Mouse (Mus musculus) 3T3-L1 (cell line): ENCODE results near the gene Vamp2.
A peak's percentile ranks its signal among the peaks of the same experiment; 100 is the strongest.

Experiments
- DNase-seq: peaks from one replicate; pipeline ENCODE4 v3.0.0-alpha.2; 2015; ENCODE audit warnings: low read depth, low spot score

Gene Vamp2

DNA sequence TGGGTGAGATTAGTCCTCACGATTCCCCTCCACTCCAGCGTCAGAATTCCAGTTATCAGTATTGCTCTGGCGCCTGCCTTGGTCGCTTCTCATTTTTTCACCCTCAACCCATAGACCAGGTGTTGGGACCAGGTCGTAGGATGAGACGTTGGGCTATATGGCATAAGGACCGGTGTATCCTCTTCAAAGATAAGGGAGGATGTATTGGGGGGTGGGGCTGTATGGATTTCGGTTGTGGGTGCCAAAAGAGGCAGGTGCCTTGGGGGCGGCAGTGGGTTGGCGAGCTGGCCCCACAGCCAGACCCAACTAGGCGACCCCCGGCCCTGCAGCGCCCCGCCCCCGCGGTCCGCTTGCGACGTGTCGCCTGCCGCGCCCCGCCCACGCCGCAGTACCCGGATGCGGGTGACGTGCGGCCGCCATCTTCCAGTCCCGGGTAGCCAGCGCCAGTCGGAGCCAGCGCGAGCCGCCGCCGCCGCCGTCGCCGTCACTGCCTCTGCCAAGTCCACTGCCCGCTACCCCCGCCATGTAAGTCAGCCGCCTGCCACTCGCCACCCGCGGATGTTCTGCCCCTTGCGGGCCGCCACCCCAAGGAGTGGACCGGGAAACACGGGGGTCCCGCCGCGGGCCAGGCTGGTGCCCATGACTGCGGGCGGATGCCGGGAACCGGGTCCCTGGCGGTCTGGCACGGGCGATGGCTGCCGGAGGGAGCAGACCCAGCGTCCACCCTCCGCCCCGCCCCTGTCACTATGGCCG, at the start of gene Vamp2:
TSS of gene Vamp2 (plus strand) at position 388 of the 753 bp plus-strand sequence.
- DNase-seq, result peak; percentile 71

DNA sequence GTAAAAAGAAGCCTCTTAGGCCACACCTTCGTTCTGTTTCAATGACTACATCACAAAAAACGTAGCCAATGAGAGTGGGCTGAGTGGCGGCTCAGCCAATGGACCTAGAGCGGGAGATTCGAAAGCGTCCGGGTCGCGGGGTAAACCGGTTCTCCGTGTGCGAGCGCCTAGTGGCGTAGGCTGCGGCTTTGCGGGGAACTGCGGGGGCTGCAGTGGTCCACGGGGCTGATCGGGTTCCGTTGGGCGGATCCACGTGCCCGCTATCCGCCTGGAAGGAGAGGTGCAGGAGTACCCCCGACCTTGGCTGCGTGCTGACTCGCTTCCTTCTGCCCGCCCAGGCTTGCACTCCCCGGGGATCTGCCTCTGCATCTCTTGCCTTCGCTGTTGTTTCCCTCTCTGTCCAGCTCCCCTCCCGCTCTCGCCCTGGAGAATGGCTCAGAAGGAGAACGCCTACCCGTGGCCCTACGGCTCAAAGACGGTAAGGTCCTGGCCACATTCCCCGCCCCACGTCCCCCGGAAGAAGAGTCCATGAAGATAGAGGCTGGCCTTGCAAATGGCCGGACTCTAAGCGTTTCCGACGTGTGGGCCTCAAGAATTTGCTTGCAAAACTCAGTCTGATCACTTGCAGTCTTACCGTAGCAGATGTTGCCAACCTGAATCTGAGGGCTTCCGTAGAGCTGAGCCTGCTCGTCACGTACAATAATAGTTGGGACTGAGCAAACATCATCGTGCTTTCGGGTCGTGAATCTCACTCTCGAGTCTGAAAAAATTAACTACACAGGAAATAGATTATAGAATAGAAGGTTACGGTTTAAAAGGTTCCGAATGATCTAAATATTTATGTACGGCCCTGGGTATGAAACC, 42.5 kb upstream of the Vamp2 start, which contains the start of gene Aurkb:
TSS of gene Aurkb (plus strand) at position 117 of the 864 bp plus-strand sequence.
- peak; percentile 95 for DNase-seq

DNA sequence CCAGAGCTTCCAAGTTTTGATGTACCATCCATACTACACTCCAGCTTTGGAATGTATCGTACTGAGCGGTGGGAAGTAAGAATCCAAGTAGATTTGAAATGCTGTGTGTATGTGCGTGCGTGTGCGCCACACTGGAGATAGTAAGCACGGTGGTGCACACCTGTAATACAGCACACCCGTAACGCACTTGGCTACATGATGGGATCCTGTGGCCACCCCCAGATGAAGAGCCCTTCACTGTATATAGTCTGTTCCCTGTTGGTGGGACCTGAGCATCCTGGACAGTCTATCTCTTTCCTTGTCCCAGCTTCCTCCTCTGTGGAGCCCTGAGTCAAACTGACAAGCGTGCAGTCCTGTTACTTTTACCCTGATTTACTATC, 41.9 kb upstream of the Vamp2 start:
- DNase-seq, result peak; percentile 28

DNA sequence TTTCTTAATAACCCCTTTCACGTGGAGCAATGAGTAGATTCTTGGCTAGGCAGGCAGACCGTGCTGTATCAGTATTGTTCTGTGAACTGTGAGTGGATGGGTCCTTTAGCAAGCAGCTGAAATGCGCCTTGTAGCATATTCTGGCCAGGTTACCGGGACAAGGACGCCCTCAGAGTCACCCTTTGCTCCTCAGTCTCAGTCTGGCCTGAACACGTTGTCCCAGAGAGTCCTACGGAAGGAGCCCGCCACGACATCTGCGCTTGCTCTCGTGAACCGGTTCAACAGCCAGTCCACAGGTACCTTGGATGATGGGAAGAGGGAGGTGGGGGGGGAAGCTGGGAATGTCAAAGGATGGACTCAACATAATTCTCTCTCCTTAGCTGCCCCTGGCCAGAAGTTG, 40.7 kb upstream of the Vamp2 start:
- DNase-seq, result no peak

DNA sequence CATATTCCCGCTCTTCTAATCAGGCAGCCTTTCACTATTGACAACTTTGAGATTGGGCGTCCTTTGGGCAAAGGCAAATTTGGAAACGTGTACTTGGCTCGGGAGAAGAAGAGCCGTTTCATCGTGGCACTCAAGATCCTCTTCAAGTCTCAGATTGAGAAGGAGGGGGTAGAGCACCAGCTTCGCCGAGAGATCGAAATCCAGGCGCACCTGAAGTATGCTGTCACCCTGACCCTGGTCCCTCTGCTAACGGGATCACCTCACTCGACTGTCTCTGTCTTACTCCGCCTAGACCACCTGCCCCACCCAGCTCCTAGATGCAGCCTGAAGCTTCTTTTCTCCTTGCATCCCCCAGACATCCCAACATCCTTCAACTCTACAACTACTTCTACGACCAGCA, 40.1 kb upstream of the Vamp2 start:
- DNase-seq, result no peak

DNA sequence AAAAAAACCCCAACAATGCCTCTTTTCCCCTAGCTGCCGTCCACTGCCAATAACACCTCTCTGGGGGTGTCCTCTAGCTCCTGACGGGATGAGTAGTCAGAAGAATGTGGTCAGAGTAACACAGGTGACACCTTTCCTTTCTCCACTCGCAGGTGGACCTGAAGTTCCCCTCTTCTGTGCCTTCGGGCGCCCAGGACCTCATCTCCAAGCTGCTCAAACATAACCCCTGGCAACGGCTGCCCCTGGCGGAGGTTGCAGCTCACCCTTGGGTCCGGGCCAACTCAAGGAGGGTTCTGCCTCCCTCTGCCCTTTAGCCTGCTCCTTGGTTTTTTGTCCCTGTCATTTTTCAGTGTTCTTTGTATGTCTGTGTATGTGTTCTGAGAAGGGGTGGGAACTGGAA, 37.5 kb upstream of the Vamp2 start:
- DNase-seq, result no peak

DNA sequence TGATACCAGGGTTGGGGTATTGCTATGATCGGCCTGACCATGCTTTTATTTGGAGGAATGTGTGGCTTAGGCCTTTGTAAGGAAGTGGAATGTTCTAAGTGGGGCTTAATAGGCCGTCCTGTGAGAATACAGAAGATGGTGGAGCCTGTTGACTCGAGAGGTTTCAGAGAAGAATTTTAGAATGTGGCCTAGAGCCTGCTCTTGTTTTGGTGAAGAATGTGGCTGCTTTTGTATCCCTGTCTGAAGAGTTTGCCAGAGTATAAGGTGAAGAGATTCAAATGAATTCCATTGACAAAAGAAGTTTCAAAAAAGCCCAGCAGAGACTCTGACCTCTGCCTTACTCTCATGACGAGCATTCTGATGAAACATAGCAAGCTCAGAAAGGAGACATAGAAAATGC, 36.5 kb upstream of the Vamp2 start:
- no peak for DNase-seq

DNA sequence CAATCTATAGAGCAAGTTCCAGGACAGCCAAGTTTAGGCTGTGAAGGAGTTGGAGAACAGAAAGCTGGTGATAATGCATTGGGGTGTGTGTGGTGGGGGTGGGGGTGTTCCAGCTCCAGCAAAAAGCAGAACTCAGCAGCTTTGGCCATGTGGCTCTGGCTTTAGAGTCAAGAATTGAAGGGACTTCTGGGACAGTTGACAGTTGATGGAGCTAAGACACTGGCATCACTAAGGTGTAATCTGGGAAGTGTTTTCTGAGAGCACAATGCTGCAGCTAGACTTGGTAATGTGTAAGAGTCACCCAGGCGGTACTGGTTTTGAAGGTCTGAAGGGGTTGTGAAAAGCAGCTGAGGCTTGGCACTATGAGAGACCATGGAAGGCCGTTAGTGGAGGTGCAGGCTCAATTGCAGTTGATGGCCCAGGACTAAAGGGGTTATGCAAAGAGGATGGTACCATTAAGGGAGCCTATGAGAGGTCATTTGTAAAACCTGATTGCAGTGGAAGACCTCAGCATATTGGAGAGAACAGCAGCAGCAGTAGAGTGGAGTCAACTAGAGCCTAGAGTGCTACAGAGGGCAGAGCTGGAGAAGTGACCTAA, 35.4 kb upstream of the Vamp2 start:
- no peak for DNase-seq

DNA sequence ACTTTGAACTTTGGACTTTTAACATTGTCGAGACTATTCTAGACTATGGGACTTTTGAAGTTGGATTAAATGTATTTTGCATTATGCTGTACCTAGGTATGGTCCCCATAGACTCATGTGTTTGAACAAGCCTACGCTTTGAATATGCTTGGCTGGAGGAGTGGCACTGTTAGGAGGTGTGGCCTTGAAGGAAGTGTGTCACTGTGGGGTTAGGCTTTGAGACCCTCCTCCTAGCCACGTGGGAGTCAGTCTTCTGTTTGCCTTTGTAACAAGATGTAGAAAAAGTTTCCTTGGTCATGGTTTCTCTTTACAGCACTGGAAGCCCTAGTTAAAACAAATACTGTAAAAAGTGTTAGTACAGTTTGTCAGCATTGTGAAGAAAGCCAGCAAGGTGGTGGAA, 34.4 kb upstream of the Vamp2 start:
- no peak for DNase-seq

DNA sequence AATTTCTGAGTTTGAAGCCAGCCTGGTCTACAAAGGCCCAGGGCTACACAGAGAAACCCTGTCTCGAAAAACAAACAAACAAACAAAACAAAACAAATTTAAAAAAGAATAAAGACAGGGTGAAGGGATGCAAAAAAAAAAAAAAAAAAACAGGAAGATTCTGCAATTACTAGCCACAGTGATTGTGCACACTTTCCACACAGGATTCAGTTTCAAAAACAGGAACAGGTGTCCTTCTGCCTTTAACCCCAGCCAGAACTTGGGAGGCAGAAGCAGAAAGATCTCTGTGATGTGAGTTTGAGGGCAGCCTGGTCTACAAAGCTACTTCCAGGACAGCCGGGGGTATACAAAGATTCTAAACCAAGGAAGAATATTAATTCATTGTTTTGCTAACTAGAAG, 30.0 kb upstream of the Vamp2 start:
- DNase-seq, result peak; percentile 7

DNA sequence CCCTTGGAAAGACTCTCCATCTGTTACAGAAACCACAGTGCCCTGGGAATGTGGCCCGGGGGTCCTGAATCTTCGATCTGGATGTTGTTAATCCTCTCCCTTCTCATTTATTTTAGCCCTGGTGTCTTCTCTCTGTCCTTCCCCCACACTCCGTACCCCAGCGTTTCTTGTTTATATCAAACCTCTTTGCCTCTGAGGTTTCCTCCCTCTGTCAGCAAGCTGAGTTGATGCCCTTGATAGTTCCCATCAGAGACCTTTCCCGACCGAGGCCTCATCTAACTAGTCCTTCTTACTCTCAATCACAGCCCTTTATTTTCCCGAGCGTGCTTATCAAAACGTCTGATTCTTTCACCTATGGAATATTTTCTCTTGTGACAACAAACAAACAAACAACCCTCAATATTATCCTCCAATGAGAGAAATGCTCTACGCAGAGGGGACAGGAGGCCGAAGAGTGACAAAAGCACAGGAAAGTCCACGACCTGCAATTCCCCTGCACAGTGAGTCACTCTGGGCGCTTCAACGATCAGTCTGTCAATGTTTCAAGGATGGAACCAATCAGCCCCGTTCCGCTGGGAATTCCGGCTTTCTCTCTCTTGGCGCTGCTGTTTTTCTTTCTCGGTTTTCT, 29.4 kb upstream of the Vamp2 start:
- DNase-seq, result no peak

DNA sequence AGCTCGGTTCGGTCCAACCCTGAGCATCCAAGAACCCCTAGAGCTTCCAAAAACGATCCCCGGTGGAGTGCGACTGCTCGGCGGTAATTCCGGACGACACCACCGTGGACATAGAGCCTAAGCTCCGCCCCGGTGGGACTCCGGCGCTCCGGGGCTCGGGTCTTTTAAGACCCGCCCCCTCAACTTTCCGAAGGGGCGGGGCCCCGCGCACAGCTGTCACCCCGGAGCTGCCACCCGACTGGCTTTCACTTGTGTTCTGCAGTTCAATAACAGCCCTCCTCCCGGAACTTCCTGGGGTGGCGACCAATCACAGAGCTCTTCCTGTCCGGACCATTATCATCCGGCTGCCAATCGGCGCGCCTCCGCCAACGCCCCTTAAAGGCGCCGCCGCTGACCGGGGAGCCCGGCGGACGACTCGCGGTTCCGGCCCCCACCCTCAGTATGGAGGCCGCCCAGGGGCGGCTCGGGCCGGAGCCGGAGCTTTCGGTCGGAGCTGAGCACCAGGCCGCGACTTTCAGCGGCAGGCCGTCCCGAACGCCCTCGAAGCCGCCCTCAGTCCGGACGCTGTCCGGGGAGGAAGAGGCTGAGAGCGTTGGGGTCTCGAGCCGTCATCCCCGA, 28.8 kb upstream of the Vamp2 start, which contains the start of gene Borcs6:
TSS of gene Borcs6 (plus strand) at position 361 of the 618 bp plus-strand sequence.
- peak; percentile 99 for DNase-seq

DNA sequence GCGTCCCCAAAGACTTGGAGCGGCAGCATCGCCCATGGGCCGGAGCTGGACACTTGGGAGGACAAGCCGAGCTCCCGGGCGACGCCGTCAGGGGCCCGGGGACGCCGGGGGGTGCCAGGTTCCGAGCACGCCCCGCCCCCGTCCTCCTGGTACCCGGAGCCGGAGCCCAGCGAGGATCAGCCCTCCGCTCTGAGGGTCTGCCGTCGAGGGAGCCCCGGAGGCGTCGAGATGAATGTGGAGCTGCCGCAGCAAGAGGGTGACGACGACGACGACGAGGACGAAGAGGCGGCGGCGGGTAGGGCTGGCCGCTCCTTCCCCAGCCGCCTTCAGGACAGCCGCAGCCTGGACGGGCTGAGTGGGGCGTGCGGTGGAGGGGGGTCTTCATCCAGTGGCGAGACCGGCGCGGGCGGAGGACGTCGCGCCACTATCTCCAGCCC, 28.3 kb upstream of the Vamp2 start:
- DNase-seq, result peak; percentile 40

DNA sequence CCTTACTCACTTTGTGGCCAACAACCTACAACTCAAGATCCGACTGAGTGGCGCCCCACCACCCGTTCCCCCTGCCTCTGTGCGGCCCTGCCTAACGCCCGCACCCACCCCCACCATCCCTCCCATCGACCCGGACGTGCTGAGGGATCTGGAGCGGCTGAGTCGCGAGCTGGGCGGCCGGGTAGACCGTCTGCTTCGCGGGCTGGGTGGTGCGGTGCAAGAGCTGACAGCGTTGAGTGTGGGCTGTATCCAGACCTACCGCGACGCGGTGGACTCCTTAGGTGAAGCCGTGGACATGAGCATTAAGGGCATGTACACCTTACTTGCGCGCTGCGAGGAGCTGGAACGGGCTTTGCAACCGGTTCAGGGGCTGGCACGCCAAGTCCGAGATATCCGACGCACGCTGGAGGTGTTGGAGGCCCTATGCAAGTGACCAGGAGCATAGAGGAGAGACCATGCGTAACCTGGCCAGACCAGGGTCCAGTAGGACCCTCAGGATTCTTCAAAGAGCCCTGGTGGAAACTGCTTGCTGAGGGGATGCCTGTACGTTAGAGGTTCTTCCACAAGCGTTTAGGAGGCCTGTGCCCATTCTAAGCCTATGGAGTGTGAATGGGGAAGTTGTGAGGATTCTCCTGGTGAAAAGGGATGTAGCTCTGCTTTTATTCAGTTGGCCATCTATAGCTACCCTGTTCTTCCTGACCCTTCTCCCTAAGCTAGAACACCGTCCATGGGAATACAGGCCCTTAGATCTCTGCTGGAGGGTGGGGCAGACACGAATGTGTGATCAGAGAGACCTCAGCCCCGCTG, 27.6 kb upstream of the Vamp2 start:
- DNase-seq, result peak; percentile 55

DNA sequence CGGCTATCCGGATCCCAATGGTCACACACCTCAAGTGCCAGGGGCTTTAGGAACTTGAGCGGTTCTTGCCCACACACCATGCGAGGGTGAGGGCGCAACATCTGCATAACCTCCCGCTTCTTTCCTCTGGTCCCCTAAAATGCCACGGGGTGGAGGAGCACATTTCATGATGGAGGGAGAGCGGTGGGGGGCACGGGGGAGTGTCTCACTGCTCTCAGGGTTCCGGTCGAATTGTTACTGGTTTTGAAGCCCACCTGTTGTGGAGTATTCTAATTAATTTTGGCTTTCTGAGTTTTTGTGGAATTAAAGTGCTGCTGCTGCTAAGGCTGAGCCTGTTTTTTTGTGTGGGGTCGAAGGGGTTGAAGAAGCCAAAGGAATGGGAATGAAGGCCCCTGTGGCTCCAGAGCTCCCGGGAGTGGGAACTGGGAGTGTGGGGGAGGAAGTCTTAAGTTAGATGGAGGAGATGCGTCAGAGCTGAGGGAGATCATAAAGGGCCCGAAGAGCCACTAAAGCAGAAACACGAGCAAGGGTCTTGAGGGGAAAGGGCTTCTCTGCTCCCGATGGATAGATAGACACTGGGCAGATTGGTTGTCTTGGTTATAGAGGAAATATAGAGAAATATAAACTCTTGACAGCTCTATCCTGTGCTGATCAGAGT, 26.9 kb upstream of the Vamp2 start:
- peak; percentile 55 for DNase-seq

DNA sequence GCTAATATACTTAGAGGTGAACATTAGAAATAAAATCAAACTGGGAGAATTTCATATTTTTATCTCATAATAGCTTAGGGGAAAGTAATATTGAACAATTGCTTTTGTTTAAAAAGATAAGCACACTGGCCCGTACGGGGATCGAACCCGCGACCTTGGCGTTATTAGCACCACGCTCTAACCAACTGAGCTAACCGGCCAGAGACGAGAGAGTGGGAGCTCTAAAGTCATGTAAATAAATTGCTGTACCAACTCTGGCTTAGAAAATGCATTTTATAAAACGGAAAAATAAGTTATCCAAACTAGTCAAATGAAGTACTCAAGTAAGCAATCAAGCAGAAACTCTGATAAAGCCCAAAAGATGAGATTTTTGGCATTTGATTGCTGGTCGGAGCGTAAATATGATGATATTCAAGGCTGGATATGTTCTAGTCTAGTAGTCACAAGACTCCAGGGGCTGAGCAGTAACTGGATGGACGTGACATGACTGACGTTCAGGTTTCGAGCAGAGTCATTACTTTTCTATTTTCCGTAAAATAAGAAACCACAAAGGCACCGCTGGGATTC, 26.0 kb upstream of the Vamp2 start:
- peak; percentile 81 for DNase-seq

DNA sequence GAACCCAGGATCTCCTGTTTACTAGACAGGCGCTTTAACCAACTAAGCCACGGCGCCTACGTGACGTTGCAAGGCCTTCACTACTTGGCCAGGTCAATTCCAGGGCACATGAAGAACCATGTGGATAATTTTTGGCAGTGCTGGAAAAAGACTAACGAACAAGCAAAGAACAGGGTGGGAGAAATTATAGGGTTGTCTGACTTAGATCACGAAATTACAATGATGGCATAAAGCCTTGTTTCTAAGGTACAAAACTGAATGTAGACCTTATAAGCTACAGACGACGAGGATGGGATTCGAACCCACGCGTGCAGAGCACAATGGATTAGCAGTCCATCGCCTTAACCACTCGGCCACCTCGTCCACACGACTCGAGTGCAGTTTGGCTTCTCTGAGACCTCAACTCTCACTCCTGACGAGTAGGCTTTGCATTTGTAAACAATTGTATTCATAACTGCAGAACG, 25.5 kb upstream of the Vamp2 start:
- DNase-seq, result peak; percentile 97

DNA sequence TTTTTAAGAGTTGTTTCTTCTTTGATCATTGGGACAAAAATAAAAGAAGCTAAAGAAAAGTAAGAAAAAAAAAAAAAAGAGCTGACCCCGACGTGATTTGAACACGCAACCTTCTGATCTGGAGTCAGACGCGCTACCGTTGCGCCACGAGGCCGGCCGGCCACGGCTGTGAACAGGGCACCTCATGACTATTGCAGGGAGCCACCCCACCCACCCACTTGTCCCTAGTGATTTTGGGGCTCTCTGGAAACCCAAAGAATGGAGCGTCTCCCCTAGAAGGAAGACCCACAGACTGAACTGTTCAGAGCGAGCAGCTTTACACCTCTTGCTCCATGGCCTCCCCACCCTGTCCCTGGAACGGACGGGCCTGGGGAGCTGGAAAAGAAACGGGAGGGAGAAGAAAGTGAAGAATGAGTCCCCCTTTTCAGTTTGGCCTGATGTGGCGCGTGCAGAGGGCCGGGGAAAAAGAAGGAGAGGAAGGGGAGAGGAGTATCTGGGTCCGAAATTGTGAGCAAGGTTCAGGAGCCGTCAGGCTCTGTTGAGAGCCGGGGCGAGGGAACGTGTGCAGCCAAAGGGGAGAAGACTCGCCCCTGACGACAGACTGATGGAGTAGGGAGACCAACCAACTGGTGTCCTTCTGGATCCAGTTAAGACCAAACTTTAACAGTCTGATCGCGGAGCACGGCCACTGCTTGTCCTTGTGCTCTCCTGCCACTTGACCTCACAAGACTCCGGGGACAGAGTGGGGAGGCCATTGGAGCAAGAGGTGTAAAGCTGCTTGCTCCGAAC, 24.7 kb upstream of the Vamp2 start:
- peak; percentile 79 for DNase-seq
